Comparison of ENCODE assay signal across 13 mouse cellular contexts in genomic region chr10:24235426-24236283, GRCm38 (mm10). TPM values are rescaled to one million over a fixed set of nuclear protein-coding genes. Genes with fewer than 3 reads are reported as not detected.
A peak's percentile ranks its signal among the peaks of the same experiment; 100 is the strongest.
DNase-seq lines count a peak whose midpoint lies in the region; ATAC-seq and TF ChIP-seq lines count a peak whose summit lies in the region.
"Had no signal": no experiment of that assay in that cellular context is flagged by ENCODE, and none has a peak within 500 bp of the region (broad histone marks: within the 10 kb centered on the region; RNA-seq: fewer than 3 reads in every experiment).

No protein-coding gene starts in this region.

- H3K4me1 ChIP-seq in forebrain, embryonic 12.5 days, result peaks cover 9% of the 10 kb centered on the region
- no peaks in the 10 kb centered on the region for H3K4me1 ChIP-seq in hindbrain, postnatal 0 days (ENCODE audit: insufficient read depth, low read length)
- H3K4me1 ChIP-seq in neural tube, embryonic 14.5 days (ENCODE audit: control insufficient read depth, insufficient read depth, low read length), result peaks cover 10% of the 10 kb centered on the region

- DNase-seq in layer of hippocampus, adult 2 months (ENCODE audit: low spot score in 2 of 2), result no peak
- DNase-seq in layer of hippocampus, adult 11-12 months (ENCODE audit: low spot score), result no peak
- DNase-seq in hindbrain, postnatal 0 days (ENCODE audit: low spot score), result peak; percentile 44
- no peak for DNase-seq in T-cell, adult 2 months (ENCODE audit: low spot score)
- no peak for DNase-seq in adrenal gland, adult 2 months
- DNase-seq: cerebellum, adult 11-12 months; heart, adult 2 months; liver, postnatal 0 days; thymus, postnatal 14 days had no signal

- H3K36me3 ChIP-seq in forebrain, embryonic 12.5 days (replicated peaks), result no peaks in the 10 kb centered on the region
- H3K36me3 ChIP-seq in hindbrain, postnatal 0 days (ENCODE audit: insufficient read depth, low read length), result no peaks in the 10 kb centered on the region
- no peaks in the 10 kb centered on the region for H3K36me3 ChIP-seq in neural tube, embryonic 14.5 days (ENCODE audit: control insufficient read depth, insufficient read depth, low read length)
- H3K36me3 ChIP-seq: midbrain, embryonic 12.5 days had no signal

- 44% methylated on average over 23 of the region's 23 CpGs for WGBS in forebrain, embryonic 12.5 days
- whole genome bisulfite sequencing in hindbrain, postnatal 0 days, result 38% methylated on average over 23 of the region's 23 CpGs
- WGBS in neural tube, embryonic 14.5 days, result 19% methylated on average over 23 of the region's 23 CpGs

- ATAC-seq in forebrain, embryonic 12.5 days (ENCODE audit: low FRiP score), result no peak
- ATAC-seq in hindbrain, postnatal 0 days, result peak; percentile 62; the same call in 1 of the 2 replicates
- peak; percentile 80 for ATAC-seq in neural tube, embryonic 14.5 days (ENCODE audit: low read depth)
- ATAC-seq in granulocyte monocyte progenitor cell, adult 5-6 weeks (replicated peaks; ENCODE audit: poor library complexity, severe bottlenecking), result no peak
- ATAC-seq: liver, postnatal 0 days had no signal

- H3K4me3 ChIP-seq in layer of hippocampus, adult 2 months, result peak overlapping the region; percentile 40
- no peak overlapping the region for H3K4me3 ChIP-seq in forebrain, embryonic 12.5 days (replicated peaks)
- peak overlapping the region; percentile 9 for H3K4me3 ChIP-seq in hindbrain, postnatal 0 days (ENCODE audit: low read length)
- peak overlapping the region; percentile 21 for H3K4me3 ChIP-seq in neural tube, embryonic 14.5 days (ENCODE audit: low read depth, low read length)
- H3K4me3 ChIP-seq: heart, adult 2 months; midbrain, embryonic 12.5 days had no signal

- no peak for TF ChIP-seq CTCF in layer of hippocampus, adult 2 months (conservative IDR thresholded peaks at IDR 0.05)
- TF ChIP-seq CTCF in hindbrain, postnatal 0 days (IDR thresholded peaks at IDR 0.05; ENCODE audit: low read depth), result no peak

- H3K27me3 ChIP-seq in forebrain, embryonic 12.5 days, result no peaks in the 10 kb centered on the region
- no peaks in the 10 kb centered on the region for H3K27me3 ChIP-seq in hindbrain, postnatal 0 days (ENCODE audit: insufficient read depth, low read length)
- H3K27me3 ChIP-seq in neural tube, embryonic 14.5 days (ENCODE audit: control insufficient read depth, insufficient read depth, low read length), result no peaks in the 10 kb centered on the region
- H3K27me3 ChIP-seq: midbrain, embryonic 12.5 days had no signal

- H3K9ac ChIP-seq in forebrain, embryonic 12.5 days, result no peak overlapping the region
- H3K9ac ChIP-seq in hindbrain, postnatal 0 days (replicated peaks; ENCODE audit: low read length), result no peak overlapping the region
- peak overlapping the region; percentile 37; the same call in 1 of the 2 replicates for H3K9ac ChIP-seq in neural tube, embryonic 14.5 days (replicated peaks; ENCODE audit: low read depth, low read length)
- H3K9ac ChIP-seq: liver, postnatal 0 days; midbrain, embryonic 12.5 days had no signal

- H3K27ac ChIP-seq in layer of hippocampus, adult 2 months, result no peak overlapping the region
- no peak overlapping the region for H3K27ac ChIP-seq in forebrain, embryonic 12.5 days
- H3K27ac ChIP-seq in hindbrain, postnatal 0 days, result no peak overlapping the region
- no peak overlapping the region for H3K27ac ChIP-seq in neural tube, embryonic 14.5 days (ENCODE audit: low read depth, low read length)
- H3K27ac ChIP-seq: heart, adult 2 months; midbrain, embryonic 12.5 days had no signal

- H3K9me3 ChIP-seq in forebrain, embryonic 12.5 days, result no peaks in the 10 kb centered on the region
- H3K9me3 ChIP-seq in hindbrain, postnatal 0 days (ENCODE audit: low read length), result 0 out of 2 replicates have a peak, but pooled peaks cover 5% of the 10 kb centered on the region
- no peaks in the 10 kb centered on the region for H3K9me3 ChIP-seq in neural tube, embryonic 14.5 days (ENCODE audit: control insufficient read depth, low read length)
- H3K9me3 ChIP-seq: midbrain, embryonic 12.5 days had no signal

- H3K4me2 ChIP-seq in forebrain, embryonic 12.5 days, result peak overlapping the region; percentile 24
- H3K4me2 ChIP-seq in hindbrain, postnatal 0 days (ENCODE audit: low read depth, low read length), result peak overlapping the region; percentile 44
- peak overlapping the region; percentile 47 for H3K4me2 ChIP-seq in neural tube, embryonic 14.5 days (ENCODE audit: low read depth, low read length)
- H3K4me2 ChIP-seq: midbrain, embryonic 12.5 days had no signal

RNA-seq across cellular contexts. Expression of gene Moxd1, which starts 12.3 kb away (rescaled TPM):
- 10 to 100 TPM; 10.8 to 15.8 TPM for total RNA-seq in layer of hippocampus, adult 2 months (2021)
- polyA plus RNA-seq in forebrain, embryonic 12.5 days (2016; fragmentation: Nextera tagmentation; extraction: Ambion mirVana), result 2.7 and 3.2 TPM in 2 replicates
- 10.6 and 14.3 TPM in 2 replicates for total RNA-seq in hindbrain, postnatal 0 days (2014; rRNA removed)
- polyA plus RNA-seq in hindbrain, postnatal 0 days (2015; fragmentation: Nextera tagmentation; extraction: Ambion mirVana), result 12.9 and 16.2 TPM in 2 replicates
- 4.0 and 9.9 TPM in 2 replicates for polyA plus RNA-seq in neural tube, embryonic 14.5 days (2014; fragmentation: Nextera tagmentation; extraction: Ambion mirVana)
- total RNA-seq in granulocyte monocyte progenitor cell, adult 5-6 weeks (2014; fragmentation: Nextera tagmentation), result not detected in 2 replicates
- total RNA-seq in granulocyte monocyte progenitor cell, adult 5-6 weeks (2017), result not detected in 2 replicates
- total RNA-seq in adrenal gland, adult 2 months (2021), result under 1 TPM in 1 of 2 experiments, not detected in 1; 0.10 TPM
- 0.61 and 1.7 TPM in 2 replicates for polyA plus RNA-seq in adrenal gland, adult 2 months (2012; rRNA removed)
- polyA plus RNA-seq: liver, postnatal 0 days had no signal

Comparison
In these comparisons a context has a peak if more than half of its experiments do, and no peak if none do; other contexts are left out.
1. ATAC-seq: peak in hindbrain, postnatal 0 days (single experiment) and neural tube, embryonic 14.5 days (single experiment); none in forebrain, embryonic 12.5 days (single experiment) and granulocyte monocyte progenitor cell, adult 5-6 weeks (single experiment).
2. RNA of gene Moxd1, which starts 12.3 kb away (total RNA-seq): 10.8 to 15.8 TPM in layer of hippocampus, adult 2 months and 10.6 to 14.3 TPM in hindbrain, postnatal 0 days; 0.10 TPM in adrenal gland, adult 2 months and not detected in granulocyte monocyte progenitor cell, adult 5-6 weeks; every median in the first group is over 10 times any median in the second.
3. Peak in every context shown above with its lines, with median percentiles within 50 percentile points of each other: H3K4me2 ChIP-seq.